Mouse (Mus musculus) lung, embryonic 16.5 days (tissue): ENCODE data around the gene Fasl. TPM values are rescaled to one million over a fixed set of nuclear protein-coding genes. Genes with fewer than 3 reads are reported as not detected.

Source experiments
- ATAC-seq: fragments of 200-750 bp; cut with Nextera tagmentation; 2 replicates; pipeline ENCODE4 v1.8.0; 2017; ENCODE audit warnings: low read depth, mild to moderate bottlenecking, moderate library complexity
- H3K27ac ChIP-seq: fragments of 300-500 bp; sonication (generic); 2 replicates; pipeline ENCODE4 v1.5.1; 2014; ENCODE audit warnings: mild to moderate bottlenecking, control low read depth, low read length
- H3K27me3 ChIP-seq: fragments of 300-500 bp; sonication (generic); 2 replicates; pipeline ENCODE4 v1.6.1; 2014; ENCODE audit warnings: low read depth, low read length, mixed read lengths; ENCODE audit not compliant: control insufficient read depth, insufficient read depth
- H3K36me3 ChIP-seq: fragments of 300-500 bp; sonication (generic); 2 replicates; pipeline ENCODE4 v1.6.1; 2014; ENCODE audit warnings: low read length; ENCODE audit not compliant: control insufficient read depth, insufficient read depth
- H3K4me1 ChIP-seq: fragments of 300-500 bp; sonication (generic); replicated peaks from 2 replicates; pipeline ENCODE4 v1.6.1; 2014; ENCODE audit warnings: low read length, mixed read lengths; ENCODE audit not compliant: control insufficient read depth, insufficient read depth
- H3K4me2 ChIP-seq: fragments of 300-500 bp; sonication (generic); 2 replicates; pipeline ENCODE4 v1.6.1; 2014; ENCODE audit warnings: low read depth, low read length, control low read depth
- H3K4me3 ChIP-seq: fragments of 300-500 bp; sonication (generic); 2 replicates; pipeline ENCODE4 v1.5.1; 2014; ENCODE audit warnings: mild to moderate bottlenecking, low read length, control low read depth
- H3K9ac ChIP-seq: fragments of 300-500 bp; sonication (generic); 2 replicates; pipeline ENCODE4 v1.6.1; 2014; ENCODE audit warnings: low read length, control low read depth
- H3K9me3 ChIP-seq: fragments of 300-500 bp; sonication (generic); 2 replicates; pipeline ENCODE4 v1.6.1; 2016; ENCODE audit warnings: low read length; ENCODE audit not compliant: control insufficient read depth
- WGBS: fragments of 180-500 bp; shearing (Covaris S2); extraction: QIAGEN DNeasy Blood & Tissue Kit; methylation state at CpG from one replicate; pipeline ENCODE4 v1.1.7; 2014; 5-methylcytosine and 5-hydroxymethylcytosine counted together
- polyA plus RNA-seq: library from polyadenylated mRNA; unstranded; fragments of >200 nt; fragmentation: Nextera tagmentation; extraction: Ambion mirVana; gene quantifications from 2 replicates; pipeline ENCODE4 v1.2.1, GENCODE M21; 2015

The Fasl gene
- not detected in 2 replicates for polyA plus RNA-seq

GRCm38 (mm10) chr1:161788339-161788738 is at the start of gene Fasl:
Fasl (minus strand) TSS chr1:161788495.
- Histone ChIP-seq H3K4me1 (no peaks in the 10 kb centered on the region), H3K9ac (no peak within 1 kb of the TSS), H3K27me3 (no peaks in the 10 kb centered on the region), H3K4me2 (no peak within 1 kb of the TSS), H3K27ac (no peak within 1 kb of the TSS), H3K36me3 (no peaks in the 10 kb centered on the region), H3K4me3 (no peak within 1 kb of the TSS), H3K9me3 (no peaks in the 10 kb centered on the region)
- 75% methylated on average over 9 of the region's 9 CpGs for WGBS
- no peak for ATAC-seq

- H3K27ac ChIP-seq, result no peak overlapping the region
- H3K4me2 ChIP-seq, result no peak overlapping the region
- no peaks in the 10 kb centered on the region for H3K27me3 ChIP-seq
- peaks cover 13% of the 10 kb centered on the region for H3K36me3 ChIP-seq
- no peak overlapping the region for H3K4me3 ChIP-seq
- H3K4me1 ChIP-seq, result no peaks in the 10 kb centered on the region
- H3K9me3 ChIP-seq, result no peaks in the 10 kb centered on the region
- no peak for ATAC-seq
- WGBS, result 91% methylated on average over 2 of the region's 2 CpGs
- no peak overlapping the region for H3K9ac ChIP-seq
Measured at GRCm38 (mm10) chr1:161826677-161827076, 38.4 kb upstream of the Fasl start.

- no peaks in the 10 kb centered on the region for H3K4me1 ChIP-seq
- no peak overlapping the region for H3K4me3 ChIP-seq
- no peaks in the 10 kb centered on the region for H3K36me3 ChIP-seq
- H3K27ac ChIP-seq, result no peak overlapping the region
- ATAC-seq, result no peak
- no peak overlapping the region for H3K9ac ChIP-seq
- no peaks in the 10 kb centered on the region for H3K9me3 ChIP-seq
- H3K4me2 ChIP-seq, result no peak overlapping the region
- WGBS, result 82% methylated on average over 5 of the region's 5 CpGs
- H3K27me3 ChIP-seq, result no peaks in the 10 kb centered on the region
Measured at GRCm38 (mm10) chr1:161809428-161809827, 21.1 kb upstream of the Fasl start.

GRCm38 (mm10) chr1:161808980-161809379 is 20.7 kb upstream of the Fasl start:
- no peaks in the 10 kb centered on the region for H3K4me1 ChIP-seq
- H3K9ac ChIP-seq, result no peak overlapping the region
- WGBS, result 44% methylated on average over 6 of the region's 6 CpGs
- no peak for ATAC-seq
- no peaks in the 10 kb centered on the region for H3K36me3 ChIP-seq
- no peak overlapping the region for H3K4me2 ChIP-seq
- no peaks in the 10 kb centered on the region for H3K9me3 ChIP-seq
- H3K27ac ChIP-seq, result no peak overlapping the region
- H3K4me3 ChIP-seq, result no peak overlapping the region
- no peaks in the 10 kb centered on the region for H3K27me3 ChIP-seq

DNA sequence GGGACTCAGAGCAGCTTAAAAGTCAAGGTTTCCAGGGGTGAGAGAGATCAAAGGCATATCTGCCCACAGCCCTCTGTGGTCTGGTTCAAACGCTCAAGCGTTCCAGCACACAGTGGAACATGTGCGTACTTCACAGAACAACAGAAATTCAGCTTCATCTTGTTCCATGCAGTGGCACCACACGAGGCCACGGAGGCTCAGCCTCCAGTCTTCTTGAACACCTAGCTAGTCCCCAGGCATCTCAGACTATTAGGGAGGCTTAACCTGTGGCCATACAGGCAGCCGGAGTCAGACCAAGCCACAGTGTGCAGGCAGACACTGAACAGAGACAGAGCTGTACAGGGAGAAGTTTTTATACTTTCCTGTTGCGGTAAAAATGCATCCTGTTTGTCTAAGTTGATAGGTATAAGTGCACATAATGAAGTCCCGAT is 16.3 kb upstream of the Fasl start:
- H3K4me2 ChIP-seq, result no peak overlapping the region
- H3K9me3 ChIP-seq, result no peaks in the 10 kb centered on the region
- H3K27me3 ChIP-seq, result no peaks in the 10 kb centered on the region
- H3K36me3 ChIP-seq, result no peaks in the 10 kb centered on the region
- no peak for ATAC-seq
- WGBS, result 81% methylated on average over 8 of the region's 8 CpGs
- no peak overlapping the region for H3K4me3 ChIP-seq
- no peak overlapping the region for H3K27ac ChIP-seq
- H3K9ac ChIP-seq, result no peak overlapping the region
- H3K4me1 ChIP-seq, result no peaks in the 10 kb centered on the region

- no peaks in the 10 kb centered on the region for H3K36me3 ChIP-seq
- no peaks in the 10 kb centered on the region for H3K9me3 ChIP-seq
- 62% methylated on average over 2 of the region's 2 CpGs for WGBS
- no peak overlapping the region for H3K4me3 ChIP-seq
- H3K4me1 ChIP-seq, result no peaks in the 10 kb centered on the region
- H3K27ac ChIP-seq, result no peak overlapping the region
- H3K27me3 ChIP-seq, result no peaks in the 10 kb centered on the region
- ATAC-seq, result no peak
- no peak overlapping the region for H3K4me2 ChIP-seq
- H3K9ac ChIP-seq, result no peak overlapping the region
Measured at GRCm38 (mm10) chr1:161801321-161801720, 13.0 kb upstream of the Fasl start.

DNA sequence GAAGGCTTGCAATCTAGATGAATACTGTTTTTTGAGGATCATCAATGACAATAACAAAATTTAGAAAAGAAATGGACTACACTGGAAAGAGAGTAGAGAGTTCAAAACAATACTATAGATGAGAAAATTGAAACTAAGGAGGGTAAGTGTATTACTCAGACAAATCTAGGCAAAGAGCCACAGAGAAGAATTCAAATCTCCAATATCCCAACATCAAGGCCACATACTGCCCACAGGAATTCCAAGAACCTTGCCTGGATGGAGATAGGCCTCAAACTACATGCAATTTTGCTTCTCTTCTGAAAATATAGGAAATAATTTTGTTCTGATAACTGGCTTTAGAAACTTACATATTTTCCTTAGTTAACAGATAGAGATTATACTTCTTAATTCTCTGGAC is 12.0 kb upstream of the Fasl start:
- Histone ChIP-seq H3K27ac (no peak overlapping the region), H3K36me3 (no peaks in the 10 kb centered on the region), H3K9me3 (no peaks in the 10 kb centered on the region), H3K9ac (no peak overlapping the region), H3K4me1 (no peaks in the 10 kb centered on the region), H3K4me2 (no peak overlapping the region), H3K27me3 (no peaks in the 10 kb centered on the region), H3K4me3 (no peak overlapping the region)
- ATAC-seq, result no peak

DNA sequence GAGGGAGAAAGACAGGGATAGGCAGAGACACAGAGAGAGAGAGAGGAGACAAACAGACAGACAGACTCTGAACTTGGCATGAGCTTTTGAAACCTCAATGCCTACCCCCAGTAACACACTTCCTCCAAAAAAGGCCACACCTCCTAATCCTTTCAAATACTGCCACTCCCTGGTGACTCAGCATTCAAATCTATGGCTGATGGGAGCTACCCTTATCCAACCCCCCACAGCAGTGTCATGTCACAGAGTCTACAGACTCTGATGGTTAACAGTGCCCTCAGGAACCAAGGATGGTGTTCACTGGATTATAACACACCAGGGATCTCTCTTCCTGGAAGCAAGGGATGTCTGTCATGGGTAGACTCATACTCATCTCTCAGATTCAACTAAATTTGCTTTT is 11.5 kb upstream of the Fasl start:
- Histone ChIP-seq H3K9me3 (no peaks in the 10 kb centered on the region), H3K9ac (no peak overlapping the region), H3K36me3 (no peaks in the 10 kb centered on the region), H3K27ac (no peak overlapping the region), H3K27me3 (no peaks in the 10 kb centered on the region), H3K4me3 (no peak overlapping the region), H3K4me1 (no peaks in the 10 kb centered on the region), H3K4me2 (no peak overlapping the region)
- ATAC-seq, result no peak

GRCm38 (mm10) chr1:161798866-161799265 is 10.6 kb upstream of the Fasl start:
- no peak overlapping the region for H3K9ac ChIP-seq
- no peak for ATAC-seq
- no peaks in the 10 kb centered on the region for H3K4me1 ChIP-seq
- WGBS, result 74% methylated on average over 3 of the region's 3 CpGs
- H3K27me3 ChIP-seq, result no peaks in the 10 kb centered on the region
- no peaks in the 10 kb centered on the region for H3K9me3 ChIP-seq
- no peak overlapping the region for H3K4me3 ChIP-seq
- H3K27ac ChIP-seq, result no peak overlapping the region
- H3K4me2 ChIP-seq, result no peak overlapping the region
- no peaks in the 10 kb centered on the region for H3K36me3 ChIP-seq
